20 mouse cellular contexts compared by ENCODE assay signal in the genomic region with DNA sequence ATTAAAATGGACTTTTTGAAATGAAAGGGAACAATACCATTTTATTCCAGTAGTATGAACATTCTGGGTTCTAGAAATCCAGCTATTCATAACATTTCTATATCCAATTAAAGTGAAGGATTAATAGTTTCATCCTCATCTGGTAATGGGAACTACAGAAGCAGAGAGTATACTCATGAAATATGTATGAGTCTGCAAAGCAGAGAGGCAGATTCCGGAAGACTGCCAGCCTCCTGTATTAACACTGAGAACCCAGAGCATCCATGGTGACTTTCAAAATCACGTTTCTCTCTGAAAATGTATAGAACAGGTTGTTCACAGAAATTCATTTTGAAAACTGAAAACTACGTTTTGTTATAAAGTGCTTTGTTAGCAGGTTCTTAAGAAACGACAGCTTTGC.
DNase-seq lines count a peak whose midpoint lies in the region; ATAC-seq lines count a peak whose summit lies in the region.
"Had no signal": no experiment of that assay in that cellular context is flagged by ENCODE, and none has a peak within 500 bp of the region (broad histone marks: within the 10 kb centered on the region; RNA-seq: fewer than 3 reads in every experiment).

No protein-coding gene starts in this region.

- no peaks in the 10 kb centered on the region for H3K9me3 ChIP-seq in midbrain, embryonic 13.5 days
- H3K9me3 ChIP-seq in liver, embryonic 11.5 days (ENCODE audit: control insufficient read depth, low read length), result no peaks in the 10 kb centered on the region
- H3K9me3 ChIP-seq: embryonic facial prominence, embryonic 10.5 days; heart, embryonic 10.5 days; megakaryocyte, embryonic 14.5 days had no signal

- H3K27ac ChIP-seq in midbrain, embryonic 13.5 days, result 0 out of 2 replicates have a peak overlapping the region, but pooled peaks have one; percentile 42
- H3K27ac ChIP-seq in liver, embryonic 11.5 days (ENCODE audit: low read depth, low read length), result no peak overlapping the region
- H3K27ac ChIP-seq: embryonic facial prominence, embryonic 10.5 days; heart, embryonic 10.5 days; liver, embryonic 14.5 days had no signal

- DNase-seq in cerebellum, postnatal 10 days, result peak; percentile 13 to 26
- DNase-seq in cerebellum, adult 9-11 months, result no peak
- peak; percentile 17 for DNase-seq in layer of hippocampus, adult 9-11 months
- DNase-seq in layer of hippocampus, adult 8-10 months (ENCODE audit: low spot score in 2 of 2), result no peak
- DNase-seq in brain, adult 2 months (ENCODE audit: low read depth, low spot score), result peak; percentile 59
- no peak for DNase-seq in liver, embryonic 11.5 days (ENCODE audit: low spot score)
- no peak for DNase-seq in ovary, postnatal 10 days (ENCODE audit: low spot score)
- DNase-seq: cerebellum, postnatal 25 days; heart, postnatal 10 days; kidney, adult 8-10 months; kidney, postnatal 36 days; layer of hippocampus, postnatal 36 days; spleen, adult 18-20 months; thymus, adult 18-20 months had no signal

- no peaks in the 10 kb centered on the region for H3K27me3 ChIP-seq in midbrain, embryonic 13.5 days
- H3K27me3 ChIP-seq in liver, embryonic 11.5 days (replicated peaks; ENCODE audit: control insufficient read depth, insufficient read depth, low read length), result no peaks in the 10 kb centered on the region
- H3K27me3 ChIP-seq: megakaryocyte, embryonic 14.5 days had no signal

- peak; percentile 77; the same call in 1 of the 2 replicates for ATAC-seq in midbrain, embryonic 13.5 days
- ATAC-seq in liver, embryonic 11.5 days (replicated peaks; ENCODE audit: low FRiP score), result no peak
- ATAC-seq: lung, postnatal 0 days had no signal

- 55% methylated on average over 4 of the region's 4 CpGs for WGBS in midbrain, embryonic 13.5 days
- WGBS in liver, embryonic 11.5 days, result 88% methylated on average over 4 of the region's 4 CpGs

- H3K4me2 ChIP-seq in midbrain, embryonic 13.5 days (replicated peaks), result no peak overlapping the region
- H3K4me2 ChIP-seq in liver, embryonic 11.5 days, result no peak overlapping the region

- peaks cover 5% of the 10 kb centered on the region for H3K36me3 ChIP-seq in midbrain, embryonic 13.5 days
- H3K36me3 ChIP-seq in liver, embryonic 11.5 days (ENCODE audit: control insufficient read depth, insufficient read depth, low read length), result 0 out of 2 replicates have a peak, but pooled peaks cover 2% of the 10 kb centered on the region

- peaks cover 22% of the 10 kb centered on the region for H3K4me1 ChIP-seq in midbrain, embryonic 13.5 days (replicated peaks)
- H3K4me1 ChIP-seq in liver, embryonic 11.5 days (replicated peaks; ENCODE audit: control insufficient read depth, insufficient read depth, low read length), result no peaks in the 10 kb centered on the region

- no peak overlapping the region for H3K4me3 ChIP-seq in midbrain, embryonic 13.5 days (replicated peaks)
- no peak overlapping the region for H3K4me3 ChIP-seq in liver, embryonic 11.5 days (ENCODE audit: low read depth, low read length)
- H3K4me3 ChIP-seq: embryonic facial prominence, embryonic 10.5 days; heart, embryonic 10.5 days; megakaryocyte, embryonic 14.5 days had no signal

- H3K9ac ChIP-seq in midbrain, embryonic 13.5 days (replicated peaks), result no peak overlapping the region
- H3K9ac ChIP-seq in liver, embryonic 11.5 days (ENCODE audit: low read depth, low read length), result no peak overlapping the region
- H3K9ac ChIP-seq: liver, embryonic 14.5 days had no signal

Comparison
In these comparisons a context has a peak if more than half of its experiments do, and no peak if none do; other contexts are left out.
1. DNase-seq: peak in cerebellum, postnatal 10 days (2 of 2), layer of hippocampus, adult 9-11 months (single experiment) and brain, adult 2 months (single experiment); none in cerebellum, adult 9-11 months (single experiment), layer of hippocampus, adult 8-10 months (0 of 2), liver, embryonic 11.5 days (single experiment) and ovary, postnatal 10 days (single experiment).